Mouse (Mus musculus): Measurements from ENCODE around the gene Stmn1. TPM values are rescaled to one million over a fixed set of nuclear protein-coding genes. Genes with fewer than 3 reads are reported as not detected.
"Not testable (repeated sequence)": the region's sequence is repeated elsewhere in the genome, so short reads cannot be mapped to it uniquely, and the experiment has no call there.

Stmn1 gene
- polyA plus RNA-seq, 1 experiment: 454 TPM

DNA sequence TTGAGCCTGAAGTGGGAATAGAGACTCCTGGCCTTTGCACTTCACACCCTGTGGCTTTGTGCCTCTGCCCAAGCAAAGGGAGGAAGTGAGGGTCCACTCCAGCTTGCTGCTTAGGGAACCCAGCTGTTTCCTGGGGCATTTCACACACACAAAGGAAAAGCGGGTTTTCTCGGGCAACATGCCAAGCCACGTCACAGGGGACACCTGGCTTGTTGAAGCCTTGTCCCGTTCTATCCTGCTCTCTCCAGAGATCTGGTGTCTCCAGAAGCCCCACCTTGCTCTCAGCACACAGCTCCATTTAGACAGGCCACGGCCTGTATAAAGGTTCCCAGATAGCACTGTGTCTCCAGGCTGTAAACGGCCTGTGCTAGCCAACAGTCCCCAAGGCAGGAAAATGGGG is 23.6 kb downstream of the Stmn1 start:
- Histone ChIP-seq H3K4me1 (ENCODE audit: control insufficient read depth, insufficient read depth, low read length) (peaks cover 20% of the 10 kb centered on the region), H3K4me3 (replicated peaks; ENCODE audit: insufficient read depth, low read depth, low read length) (no peak overlapping the region), H3K27me3 (ENCODE audit: control insufficient read depth, insufficient read depth, low read length) (no peaks in the 10 kb centered on the region), H3K27ac (ENCODE audit: insufficient read depth, low read length) (no peak overlapping the region)
- TF ChIP-seq POLR2A (IDR thresholded peaks at IDR 0.05; ENCODE audit: borderline replicate concordance, insufficient read depth, low read length) (no peak), CTCF (IDR thresholded peaks at IDR 0.05; ENCODE audit: borderline replicate concordance, insufficient read depth, low read depth, low read length) (no peak)
- whole genome bisulfite sequencing: 61% methylated on average over 6 of the region's 6 CpGs
- DNase-seq: no peak

- 94% methylated on average over 6 of the region's 6 CpGs for WGBS
- not testable (repeated sequence) for DNase-seq; H3K27me3 ChIP-seq (ENCODE audit: control insufficient read depth, insufficient read depth, low read length); H3K4me3 ChIP-seq (replicated peaks; ENCODE audit: insufficient read depth, low read depth, low read length); H3K27ac ChIP-seq (ENCODE audit: insufficient read depth, low read length)
- H3K4me1 ChIP-seq (ENCODE audit: control insufficient read depth, insufficient read depth, low read length): peaks cover 25% of the 10 kb centered on the region
Measured at GRCm38 (mm10) chr4:134494161-134494560, 26.0 kb downstream of the Stmn1 start.

- TF ChIP-seq CTCF (IDR thresholded peaks at IDR 0.05; ENCODE audit: borderline replicate concordance, insufficient read depth, low read depth, low read length) (no peak), POLR2A (IDR thresholded peaks at IDR 0.05; ENCODE audit: borderline replicate concordance, insufficient read depth, low read length) (no peak)
- Histone ChIP-seq H3K4me1 (ENCODE audit: control insufficient read depth, insufficient read depth, low read length) (peaks cover 27% of the 10 kb centered on the region), H3K27ac (ENCODE audit: insufficient read depth, low read length) (peak overlapping the region; percentile 2; the same call in 1 of the 2 replicates), H3K27me3 (ENCODE audit: control insufficient read depth, insufficient read depth, low read length) (no peaks in the 10 kb centered on the region), H3K4me3 (replicated peaks; ENCODE audit: insufficient read depth, low read depth, low read length) (no peak overlapping the region)
- WGBS: 77% methylated on average over 16 of the region's 16 CpGs
- DNase-seq: no peak
Measured at GRCm38 (mm10) chr4:134494780-134495545, 26.8 kb downstream of the Stmn1 start.

GRCm38 (mm10) chr4:134495546-134495923 is 27.4 kb downstream of the Stmn1 start:
- H3K4me1 ChIP-seq (ENCODE audit: control insufficient read depth, insufficient read depth, low read length): peaks cover 28% of the 10 kb centered on the region
- TF ChIP-seq CTCF (IDR thresholded peaks at IDR 0.05; ENCODE audit: borderline replicate concordance, insufficient read depth, low read depth, low read length) (no peak), POLR2A (IDR thresholded peaks at IDR 0.05; ENCODE audit: borderline replicate concordance, insufficient read depth, low read length) (no peak)
- no peaks in the 10 kb centered on the region for H3K27me3 ChIP-seq (ENCODE audit: control insufficient read depth, insufficient read depth, low read length)
- no peak for DNase-seq
- 78% methylated on average over 5 of the region's 5 CpGs for WGBS
- no peak overlapping the region for H3K4me3 ChIP-seq (replicated peaks; ENCODE audit: insufficient read depth, low read depth, low read length)
- peak overlapping the region; percentile 97 for H3K27ac ChIP-seq (ENCODE audit: insufficient read depth, low read length)

DNA sequence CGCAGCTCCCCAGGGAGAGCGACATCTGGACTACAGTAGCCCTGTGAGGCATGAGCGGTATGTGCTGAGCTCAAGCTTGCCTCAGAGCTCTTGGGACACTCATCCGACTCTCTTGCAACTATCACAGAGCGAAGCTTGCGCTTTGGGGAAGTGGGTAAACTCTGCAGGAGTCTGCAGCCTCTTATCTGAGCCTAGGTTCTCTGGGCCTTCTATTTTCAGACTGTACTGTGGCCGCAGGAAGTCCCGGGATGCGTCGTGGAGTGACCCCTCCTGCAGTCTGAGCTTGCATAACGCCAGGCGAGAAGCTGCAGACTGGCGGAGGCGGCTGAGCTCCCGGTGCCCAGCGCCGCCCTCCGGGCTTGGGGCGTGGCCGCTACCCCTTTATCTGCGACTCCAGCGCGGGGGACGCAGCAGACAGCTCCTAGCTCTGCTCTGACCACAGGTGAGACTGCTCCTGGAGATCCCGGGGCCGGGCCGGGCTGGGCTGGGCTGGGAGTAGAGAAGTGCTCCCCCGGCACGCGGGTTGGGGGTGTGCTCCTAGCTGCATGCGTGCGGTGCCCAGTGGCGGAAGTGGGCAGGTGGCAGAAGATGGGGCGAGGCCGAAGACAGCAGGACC is 28.6 kb downstream of the Stmn1 start, which contains the start of gene Paqr7:
Gene Paqr7 (plus strand): TSS at position 103 of the 616 bp plus-strand sequence.
- TF ChIP-seq POLR2A (IDR thresholded peaks at IDR 0.05; ENCODE audit: borderline replicate concordance, insufficient read depth, low read length): peak; percentile 88
- TF ChIP-seq CTCF (IDR thresholded peaks at IDR 0.05; ENCODE audit: borderline replicate concordance, insufficient read depth, low read depth, low read length): no peak
- H3K4me1 ChIP-seq (ENCODE audit: control insufficient read depth, insufficient read depth, low read length): peaks cover 30% of the 10 kb centered on the region
- 1% methylated on average over 35 of the region's 35 CpGs for WGBS
- no peaks in the 10 kb centered on the region for H3K27me3 ChIP-seq (ENCODE audit: control insufficient read depth, insufficient read depth, low read length)
- peak; percentile 91 to 92 for DNase-seq
- H3K4me3 ChIP-seq (replicated peaks; ENCODE audit: insufficient read depth, low read depth, low read length): peak within 1 kb of the TSS; percentile 73
- peak within 1 kb of the TSS; percentile 97 for H3K27ac ChIP-seq (ENCODE audit: insufficient read depth, low read length)

DNA sequence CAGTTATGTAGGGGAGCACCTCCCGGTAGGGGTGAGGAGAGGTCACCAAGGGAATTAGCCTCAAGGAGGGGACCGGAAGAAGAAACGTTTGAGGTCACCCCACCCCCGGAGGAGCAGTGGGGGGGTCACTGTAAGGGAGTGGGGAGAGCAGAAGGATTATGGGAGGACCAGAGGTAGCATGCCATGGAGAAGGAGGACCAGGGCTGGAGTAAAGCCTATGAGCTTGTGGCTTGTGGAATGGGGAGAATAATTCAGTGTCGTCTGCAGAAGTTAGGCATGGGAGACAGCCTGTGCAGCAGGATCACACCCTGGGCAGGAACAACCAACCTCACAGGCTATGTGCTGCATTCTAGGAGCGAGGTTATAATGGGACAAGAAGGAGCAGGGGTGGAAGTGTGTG is 29.1 kb downstream of the Stmn1 start:
- 3% methylated on average over 6 of the region's 6 CpGs for WGBS
- H3K4me1 ChIP-seq (ENCODE audit: control insufficient read depth, insufficient read depth, low read length): peaks cover 30% of the 10 kb centered on the region
- TF ChIP-seq CTCF (IDR thresholded peaks at IDR 0.05; ENCODE audit: borderline replicate concordance, insufficient read depth, low read depth, low read length) (no peak), POLR2A (IDR thresholded peaks at IDR 0.05; ENCODE audit: borderline replicate concordance, insufficient read depth, low read length) (no peak)
- peak overlapping the region; percentile 97 for H3K27ac ChIP-seq (ENCODE audit: insufficient read depth, low read length)
- no peaks in the 10 kb centered on the region for H3K27me3 ChIP-seq (ENCODE audit: control insufficient read depth, insufficient read depth, low read length)
- H3K4me3 ChIP-seq (replicated peaks; ENCODE audit: insufficient read depth, low read depth, low read length): peak overlapping the region; percentile 73
- DNase-seq: no peak

- no peaks in the 10 kb centered on the region for H3K27me3 ChIP-seq (ENCODE audit: control insufficient read depth, insufficient read depth, low read length)
- peak overlapping the region; percentile 97; the same call in 1 of the 2 replicates for H3K27ac ChIP-seq (ENCODE audit: insufficient read depth, low read length)
- H3K4me1 ChIP-seq (ENCODE audit: control insufficient read depth, insufficient read depth, low read length): peaks cover 30% of the 10 kb centered on the region
- peak overlapping the region; percentile 73 for H3K4me3 ChIP-seq (replicated peaks; ENCODE audit: insufficient read depth, low read depth, low read length)
- DNase-seq: no peak
- TF ChIP-seq CTCF (IDR thresholded peaks at IDR 0.05; ENCODE audit: borderline replicate concordance, insufficient read depth, low read depth, low read length): no peak
- TF ChIP-seq POLR2A (IDR thresholded peaks at IDR 0.05; ENCODE audit: borderline replicate concordance, insufficient read depth, low read length): no peak
- WGBS: 52% methylated on average over 12 of the region's 12 CpGs
Measured at GRCm38 (mm10) chr4:134497986-134498731, 30.0 kb downstream of the Stmn1 start.

- H3K4me3 ChIP-seq (replicated peaks; ENCODE audit: insufficient read depth, low read depth, low read length); H3K27me3 ChIP-seq (ENCODE audit: control insufficient read depth, insufficient read depth, low read length); DNase-seq; H3K27ac ChIP-seq (ENCODE audit: insufficient read depth, low read length): not testable (repeated sequence)
- 78% methylated on average over 6 of the region's 6 CpGs for WGBS
- H3K4me1 ChIP-seq (ENCODE audit: control insufficient read depth, insufficient read depth, low read length): peaks cover 30% of the 10 kb centered on the region
Measured at GRCm38 (mm10) chr4:134498983-134499382, 30.9 kb downstream of the Stmn1 start.

Data from cerebellum, adult 2 months (tissue).